Mouse (Mus musculus) myocyte (in vitro differentiated cells): ENCODE results near the gene Fam20c.

Experiments
- E2F4 ChIP-seq: IDR thresholded peaks from one replicate; pipeline ENCODE4 v1.6.1; 2011; ENCODE audit warnings: mild to moderate bottlenecking, control low read depth, moderate library complexity; ENCODE audit not compliant: insufficient read depth
- MYOG ChIP-seq, 3 experiments: IDR thresholded peaks; one replicate each; pipeline ENCODE4 v1.6.1; 2011; ENCODE audit warnings: control low read depth in 2 of 3, low read depth in 2 of 3, mild to moderate bottlenecking in 2 of 3; ENCODE audit not compliant: insufficient read length in 2 of 3, control insufficient read depth in 1 of 3, insufficient read depth in 1 of 3
- POLR2A ChIP-seq: IDR thresholded peaks from one replicate; pipeline ENCODE4 v1.6.1; 2011; ENCODE audit warnings: low read depth, mild to moderate bottlenecking, control low read depth, moderate library complexity; ENCODE audit not compliant: insufficient read length
- REST ChIP-seq: IDR thresholded peaks from one replicate; pipeline ENCODE4 v1.6.1; 2011; ENCODE audit warnings: mild to moderate bottlenecking, control low read depth, moderate library complexity; ENCODE audit not compliant: insufficient read depth, insufficient read length
- USF1 ChIP-seq: IDR thresholded peaks from one replicate; pipeline ENCODE4 v1.6.1; 2011; ENCODE audit warnings: low read depth, mild to moderate bottlenecking, control low read depth, moderate library complexity

- no peak for TF ChIP-seq E2F4
- no peak for TF ChIP-seq POLR2A
- no peak for TF ChIP-seq USF1
- no peak for TF ChIP-seq MYOG (IDR thresholded peaks at IDR 0.05; ENCODE audit: control insufficient read depth in 1 of 3, insufficient read depth in 1 of 3, insufficient read length in 2 of 3, low read depth in 2 of 3)
- no peak for TF ChIP-seq REST
Measured at GRCm38 (mm10) chr5:138715561-138716095, 38.7 kb upstream of the Fam20c start.
